Mouse (Mus musculus) layer of hippocampus, adult 8-10 months (tissue): ENCODE measurements around the gene Olfr957. TPM values are rescaled to one million over a fixed set of nuclear protein-coding genes. Genes with fewer than 3 reads are reported as not detected.
A peak's percentile ranks its signal among the peaks of the same experiment; 100 is the strongest.

Source experiments
- DNase-seq, 2 experiments: peaks; one replicate each; pipeline ENCODE4 v3.0.0; 2022; ENCODE audit warnings: low spot score in 2 of 2
- total RNA-seq, 4 experiments: library from RNA; stranded (reverse); gene quantifications; 2 replicates each; pipeline ENCODE4 v1.2.4; 2022

Gene Olfr957
- under 1 TPM in 1 of 4 experiments, not detected in 3; 0.22 TPM for total RNA-seq

- no peak for DNase-seq
Observed at GRCm38 (mm10) chr9:39515531-39515930, at the start of gene Olfr957. Gene Olfr957 (minus strand): TSS chr9:39515809.

GRCm38 (mm10) chr9:39558349-39558647, 42.7 kb upstream of the Olfr957 start:
- DNase-seq: no peak

GRCm38 (mm10) chr9:39557529-39558348, 42.1 kb upstream of the Olfr957 start:
- DNase-seq: peak; percentile 15 to 23

GRCm38 (mm10) chr9:39553946-39554345, 38.3 kb upstream of the Olfr957 start, which contains the start of gene Olfr958:
Gene Olfr958 (minus strand): TSS chr9:39554054.
- DNase-seq: peak in 1 of 2 experiments; percentile 12

- peak in 1 of 2 experiments; percentile 15 for DNase-seq
Observed at GRCm38 (mm10) chr9:39550806-39551205, 35.2 kb upstream of the Olfr957 start.

GRCm38 (mm10) chr9:39523616-39524285, 8.1 kb upstream of the Olfr957 start:
- no peak for DNase-seq

- no peak for DNase-seq
Observed at GRCm38 (mm10) chr9:39518595-39518994, 3.0 kb upstream of the Olfr957 start.

- DNase-seq: no peak
Observed at GRCm38 (mm10) chr9:39509412-39509811, 6.2 kb downstream of the Olfr957 start.

- peak; percentile 16 to 60 for DNase-seq
Observed at GRCm38 (mm10) chr9:39508998-39509397, 6.6 kb downstream of the Olfr957 start.

- DNase-seq: no peak
Observed at GRCm38 (mm10) chr9:39493895-39494294, 21.7 kb downstream of the Olfr957 start, which contains the start of gene Olfr44. Gene Olfr44 (minus strand): TSS chr9:39493995.

- no peak for DNase-seq
Observed at GRCm38 (mm10) chr9:39471844-39472243, 43.8 kb downstream of the Olfr957 start, which contains the start of gene Olfr955. Gene Olfr955 (minus strand): TSS chr9:39471944.

Other genes starting within 250 kb of the Olfr957 start
- not detected for gene Olfr945, start 239.0 kb downstream of the Olfr957 start, total RNA-seq
- gene Olfr948, start 189.8 kb downstream of the Olfr957 start, total RNA-seq: not detected
- not detected for gene Olfr951, start 128.4 kb downstream of the Olfr957 start, total RNA-seq
- not detected for gene Olfr952, start 88.7 kb downstream of the Olfr957 start, total RNA-seq
- not detected for gene Olfr954, start 59.1 kb downstream of the Olfr957 start, total RNA-seq
- not detected for gene Olfr955, start 43.9 kb downstream of the Olfr957 start, total RNA-seq
- gene Olfr44, start 21.8 kb downstream of the Olfr957 start, total RNA-seq: not detected
- gene Olfr958, start 38.2 kb upstream of the Olfr957 start, total RNA-seq: not detected
- gene Olfr959, start 59.8 kb upstream of the Olfr957 start, total RNA-seq: not detected
- 1 to 10 TPM; 5.4 to 8.3 (median 7.7) TPM for gene AW551984, start 88.6 kb upstream of the Olfr957 start, total RNA-seq
- not detected for gene Olfr148, start 94.8 kb upstream of the Olfr957 start, total RNA-seq
- gene Olfr960, start 105.6 kb upstream of the Olfr957 start, total RNA-seq: not detected
- not detected for gene Olfr961, start 129.3 kb upstream of the Olfr957 start, total RNA-seq
- gene Olfr963, start 151.4 kb upstream of the Olfr957 start, total RNA-seq: not detected
- not detected for gene Olfr149, start 191.3 kb upstream of the Olfr957 start, total RNA-seq
- not detected for gene Olfr965, start 195.5 kb upstream of the Olfr957 start, total RNA-seq
- not detected for gene Olfr150, start 215.2 kb upstream of the Olfr957 start, total RNA-seq
- gene Olfr967, start 230.4 kb upstream of the Olfr957 start, total RNA-seq: not detected